Mouse (Mus musculus) liver, embryonic 16.5 days (tissue): ENCODE measurements around the gene Gm7694. TPM values are rescaled to one million over a fixed set of nuclear protein-coding genes. Genes with fewer than 3 reads are reported as not detected.
A peak's percentile ranks its signal among the peaks of the same experiment; 100 is the strongest.

ENCODE experiments used
- ATAC-seq: fragments of 200-750 bp; cut with Nextera tagmentation; 2 replicates; pipeline ENCODE4 v1.8.0; 2017; ENCODE audit warnings: low read depth, mild to moderate bottlenecking, moderate number of reproducible peaks, moderate library complexity
- H3K27ac ChIP-seq: fragments of 300-500 bp; sonication (generic); 2 replicates; pipeline ENCODE4 v1.5.1; 2014; ENCODE audit warnings: mild to moderate bottlenecking, low read length
- H3K27me3 ChIP-seq: fragments of 300-500 bp; sonication (generic); 2 replicates; pipeline ENCODE4 v1.6.1; 2014; ENCODE audit warnings: low read depth, low read length, mixed read lengths; ENCODE audit not compliant: control insufficient read depth, insufficient read depth
- H3K36me3 ChIP-seq: fragments of 300-500 bp; sonication (generic); 2 replicates; pipeline ENCODE4 v1.6.1; 2014; ENCODE audit warnings: mild to moderate bottlenecking; ENCODE audit not compliant: control insufficient read depth, insufficient read depth
- H3K4me1 ChIP-seq: fragments of 300-500 bp; sonication (generic); 2 replicates; pipeline ENCODE4 v1.6.1; 2014; ENCODE audit warnings: low read depth, low read length, mixed read lengths; ENCODE audit not compliant: control insufficient read depth
- H3K4me2 ChIP-seq: fragments of 300-500 bp; sonication (generic); 2 replicates; pipeline ENCODE4 v1.6.1; 2014; ENCODE audit warnings: low read depth, low read length, mixed read lengths
- H3K4me3 ChIP-seq: fragments of 300-500 bp; sonication (generic); 2 replicates; pipeline ENCODE4 v1.5.1; 2014; ENCODE audit warnings: low read depth, mild to moderate bottlenecking, low read length
- H3K9ac ChIP-seq: fragments of 300-500 bp; sonication (generic); 2 replicates; pipeline ENCODE4 v1.6.1; 2014; ENCODE audit warnings: low read depth, low read length
- H3K9me3 ChIP-seq: fragments of 300-500 bp; sonication (generic); replicated peaks from 2 replicates; pipeline ENCODE4 v1.6.1; 2016; ENCODE audit warnings: low read length; ENCODE audit not compliant: control insufficient read depth
- WGBS: fragments of 180-500 bp; shearing (Covaris S2); extraction: QIAGEN DNeasy Blood & Tissue Kit; methylation state at CpG from one replicate; pipeline ENCODE4 v1.1.7; 2014; ENCODE audit not compliant: insufficient replicate concordance; 5-methylcytosine and 5-hydroxymethylcytosine counted together
- polyA plus RNA-seq: library from polyadenylated mRNA; unstranded; fragments of >200 nt; fragmentation: Nextera tagmentation; extraction: Ambion mirVana; gene quantifications from 2 replicates; pipeline ENCODE4 v1.2.1, GENCODE M21; 2015

Gm7694 gene
- polyA plus RNA-seq, 1 experiment from 2014 or later, result 2.4 TPM

DNA sequence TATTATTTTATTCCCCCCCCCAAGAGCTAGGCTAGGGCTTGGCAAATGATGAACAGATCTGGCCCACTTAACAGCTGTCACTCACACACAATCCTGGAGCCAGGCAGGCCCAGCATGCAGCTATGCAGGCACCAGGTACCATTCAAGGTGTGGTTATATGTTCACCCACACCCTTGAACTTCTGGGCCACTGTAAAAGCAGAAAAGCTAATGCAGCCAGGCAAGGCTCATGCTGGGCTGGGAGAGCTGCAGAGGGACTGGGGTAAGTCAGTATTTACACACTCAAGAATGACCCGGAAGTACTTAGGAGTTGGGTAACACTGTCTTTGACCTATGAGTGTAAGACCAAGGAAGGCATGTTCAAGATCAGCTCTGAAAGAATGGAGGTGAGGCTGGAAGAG is 18.2 kb upstream of the Gm7694 start:
- no peak for ATAC-seq
- Histone ChIP-seq H3K4me2 (no peak overlapping the region), H3K9ac (no peak overlapping the region), H3K4me3 (no peak overlapping the region), H3K27me3 (no peaks in the 10 kb centered on the region), H3K36me3 (no peaks in the 10 kb centered on the region), H3K27ac (no peak overlapping the region), H3K9me3 (no peaks in the 10 kb centered on the region), H3K4me1 (no peaks in the 10 kb centered on the region)
- 68% methylated on average over 1 of the region's 1 CpGs for WGBS

- no peak for ATAC-seq
- Histone ChIP-seq H3K27ac (no peak overlapping the region), H3K4me3 (no peak overlapping the region)
Observed at GRCm38 (mm10) chr1:170323001-170323400, 16.9 kb upstream of the Gm7694 start.

GRCm38 (mm10) chr1:170322046-170322445 is 15.9 kb upstream of the Gm7694 start:
- WGBS, result 82% methylated on average over 2 of the region's 2 CpGs
- no peak overlapping the region for H3K4me3 ChIP-seq
- no peaks in the 10 kb centered on the region for H3K36me3 ChIP-seq
- H3K4me2 ChIP-seq, result no peak overlapping the region
- H3K4me1 ChIP-seq, result no peaks in the 10 kb centered on the region
- no peaks in the 10 kb centered on the region for H3K9me3 ChIP-seq
- ATAC-seq, result no peak
- no peak overlapping the region for H3K27ac ChIP-seq
- no peaks in the 10 kb centered on the region for H3K27me3 ChIP-seq
- no peak overlapping the region for H3K9ac ChIP-seq

More at GRCm38 (mm10) chr1:170323001-170323400, 16.9 kb upstream of the Gm7694 start:
- H3K9ac ChIP-seq, result no peak overlapping the region
- H3K4me2 ChIP-seq, result no peak overlapping the region
- 76% methylated on average over 10 of the region's 10 CpGs for WGBS
- no peaks in the 10 kb centered on the region for H3K36me3 ChIP-seq
- H3K4me1 ChIP-seq, result no peaks in the 10 kb centered on the region
- H3K9me3 ChIP-seq, result no peaks in the 10 kb centered on the region
- no peaks in the 10 kb centered on the region for H3K27me3 ChIP-seq

GRCm38 (mm10) chr1:170311431-170311830 is 5.3 kb upstream of the Gm7694 start:
- Histone ChIP-seq H3K4me2 (no peak overlapping the region), H3K9me3 (no peaks in the 10 kb centered on the region), H3K4me3 (no peak overlapping the region), H3K9ac (no peak overlapping the region), H3K27ac (no peak overlapping the region), H3K27me3 (no peaks in the 10 kb centered on the region), H3K36me3 (no peaks in the 10 kb centered on the region), H3K4me1 (no peaks in the 10 kb centered on the region)
- ATAC-seq, result no peak
- WGBS, result 55% methylated on average over 6 of the region's 6 CpGs

DNA sequence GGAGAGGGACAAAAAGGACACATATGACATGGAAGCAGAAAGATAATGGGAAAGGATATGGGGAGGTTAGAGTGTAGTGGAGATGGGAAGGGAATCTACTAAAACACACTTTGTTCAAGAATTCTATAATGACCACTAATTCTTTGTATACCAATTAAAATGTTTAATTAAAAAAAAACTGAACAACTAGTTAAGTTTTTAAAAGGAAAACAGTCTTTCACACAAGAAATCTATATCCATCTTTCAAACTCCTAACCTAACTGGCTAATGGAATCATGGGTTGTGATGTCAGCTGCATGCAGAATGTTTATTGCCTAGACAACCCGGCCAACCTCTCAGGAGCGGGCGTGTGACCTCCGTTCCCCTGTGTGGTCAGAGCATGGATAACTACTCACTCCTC is 2.4 kb upstream of the Gm7694 start, which contains the start of gene Spata46:
Gene Spata46, plus strand, starts transcription at position 301 of the 400 bp plus-strand sequence.
- H3K27ac ChIP-seq, result no peak within 1 kb of the TSS
- no peak within 1 kb of the TSS for H3K4me3 ChIP-seq
- H3K4me1 ChIP-seq, result no peaks in the 10 kb centered on the region
- no peaks in the 10 kb centered on the region for H3K27me3 ChIP-seq
- WGBS, result 76% methylated on average over 4 of the region's 4 CpGs
- no peak within 1 kb of the TSS for H3K4me2 ChIP-seq
- H3K9ac ChIP-seq, result no peak within 1 kb of the TSS
- H3K9me3 ChIP-seq, result no peaks in the 10 kb centered on the region
- ATAC-seq, result no peak
- no peaks in the 10 kb centered on the region; the same call in 1 of the 2 replicates for H3K36me3 ChIP-seq

DNA sequence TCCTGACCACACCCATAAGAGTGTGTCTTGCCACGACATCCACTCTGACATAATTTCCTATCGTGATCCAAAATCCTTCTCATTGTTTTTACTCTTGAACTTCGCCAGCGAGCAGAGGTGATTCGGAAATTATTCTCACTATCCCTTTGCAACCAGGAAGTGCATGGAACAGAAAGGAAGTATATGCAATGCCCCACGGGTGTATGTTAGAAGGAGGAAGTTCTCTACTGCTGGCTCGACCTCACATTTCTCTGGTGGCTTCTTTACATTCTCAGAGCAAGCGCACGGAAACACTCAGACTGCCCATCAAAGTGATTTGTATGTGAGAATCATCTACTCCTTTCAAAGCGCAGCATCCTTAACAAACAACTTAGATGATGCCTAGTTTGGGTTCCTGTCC is 1.1 kb downstream of the Gm7694 start:
- H3K27me3 ChIP-seq, result no peaks in the 10 kb centered on the region
- no peak overlapping the region for H3K4me2 ChIP-seq
- no peak overlapping the region for H3K27ac ChIP-seq
- 53% methylated on average over 10 of the region's 10 CpGs for WGBS
- H3K4me1 ChIP-seq, result no peaks in the 10 kb centered on the region
- no peaks in the 10 kb centered on the region; the same call in 1 of the 2 replicates for H3K36me3 ChIP-seq
- H3K9me3 ChIP-seq, result no peaks in the 10 kb centered on the region
- no peak overlapping the region for H3K4me3 ChIP-seq
- no peak overlapping the region for H3K9ac ChIP-seq
- no peak for ATAC-seq

DNA sequence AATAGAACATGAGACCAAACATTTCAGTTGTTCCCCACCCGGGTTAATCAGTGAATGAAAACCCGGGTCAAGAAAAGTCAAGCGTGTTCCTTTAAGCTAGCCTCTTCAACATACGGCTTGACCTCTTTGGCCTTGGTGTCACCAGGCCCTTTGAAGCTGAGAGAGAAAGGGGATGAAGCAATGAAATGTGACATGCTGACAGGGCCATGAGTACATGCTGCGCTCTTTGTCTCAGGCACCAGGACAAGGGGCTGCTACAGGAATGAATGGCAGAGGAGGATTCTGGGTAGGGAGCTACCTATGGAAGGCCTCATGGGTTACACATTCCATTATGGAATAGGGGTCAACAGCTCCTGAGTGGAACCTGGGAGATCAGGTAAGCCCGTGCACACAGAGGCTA is 3.0 kb downstream of the Gm7694 start:
- H3K36me3 ChIP-seq, result no peaks in the 10 kb centered on the region; the same call in 1 of the 2 replicates
- H3K27ac ChIP-seq, result no peak overlapping the region
- no peak overlapping the region for H3K9ac ChIP-seq
- no peaks in the 10 kb centered on the region for H3K4me1 ChIP-seq
- no peak overlapping the region for H3K4me2 ChIP-seq
- H3K9me3 ChIP-seq, result no peaks in the 10 kb centered on the region
- H3K4me3 ChIP-seq, result no peak overlapping the region
- H3K27me3 ChIP-seq, result no peaks in the 10 kb centered on the region
- WGBS, result 67% methylated on average over 6 of the region's 6 CpGs
- peak; percentile 30 for ATAC-seq

GRCm38 (mm10) chr1:170302456-170302855 is 3.7 kb downstream of the Gm7694 start:
- no peak overlapping the region for H3K9ac ChIP-seq
- H3K27me3 ChIP-seq, result no peaks in the 10 kb centered on the region
- H3K27ac ChIP-seq, result no peak overlapping the region
- ATAC-seq, result no peak
- H3K4me3 ChIP-seq, result no peak overlapping the region
- no peak overlapping the region for H3K4me2 ChIP-seq
- no peaks in the 10 kb centered on the region for H3K4me1 ChIP-seq
- WGBS, result 59% methylated on average over 6 of the region's 6 CpGs
- H3K36me3 ChIP-seq, result no peaks in the 10 kb centered on the region; the same call in 1 of the 2 replicates
- no peaks in the 10 kb centered on the region for H3K9me3 ChIP-seq

- Histone ChIP-seq H3K4me2 (no peak overlapping the region), H3K9me3 (no peaks in the 10 kb centered on the region), H3K27me3 (no peaks in the 10 kb centered on the region), H3K4me1 (no peaks in the 10 kb centered on the region), H3K36me3 (no peaks in the 10 kb centered on the region; the same call in 1 of the 2 replicates), H3K27ac (no peak overlapping the region), H3K9ac (no peak overlapping the region), H3K4me3 (no peak overlapping the region)
- no peak for ATAC-seq
- 82% methylated on average over 9 of the region's 9 CpGs for WGBS
Observed at GRCm38 (mm10) chr1:170301686-170302085, 4.4 kb downstream of the Gm7694 start.
